Mouse (Mus musculus): ENCODE results near the gene Tmem104. TPM values are rescaled to one million over a fixed set of nuclear protein-coding genes. Genes with fewer than 3 reads are reported as not detected.

The Tmem104 gene
- polyA plus RNA-seq, 1 experiment: 11.6 TPM

DNA sequence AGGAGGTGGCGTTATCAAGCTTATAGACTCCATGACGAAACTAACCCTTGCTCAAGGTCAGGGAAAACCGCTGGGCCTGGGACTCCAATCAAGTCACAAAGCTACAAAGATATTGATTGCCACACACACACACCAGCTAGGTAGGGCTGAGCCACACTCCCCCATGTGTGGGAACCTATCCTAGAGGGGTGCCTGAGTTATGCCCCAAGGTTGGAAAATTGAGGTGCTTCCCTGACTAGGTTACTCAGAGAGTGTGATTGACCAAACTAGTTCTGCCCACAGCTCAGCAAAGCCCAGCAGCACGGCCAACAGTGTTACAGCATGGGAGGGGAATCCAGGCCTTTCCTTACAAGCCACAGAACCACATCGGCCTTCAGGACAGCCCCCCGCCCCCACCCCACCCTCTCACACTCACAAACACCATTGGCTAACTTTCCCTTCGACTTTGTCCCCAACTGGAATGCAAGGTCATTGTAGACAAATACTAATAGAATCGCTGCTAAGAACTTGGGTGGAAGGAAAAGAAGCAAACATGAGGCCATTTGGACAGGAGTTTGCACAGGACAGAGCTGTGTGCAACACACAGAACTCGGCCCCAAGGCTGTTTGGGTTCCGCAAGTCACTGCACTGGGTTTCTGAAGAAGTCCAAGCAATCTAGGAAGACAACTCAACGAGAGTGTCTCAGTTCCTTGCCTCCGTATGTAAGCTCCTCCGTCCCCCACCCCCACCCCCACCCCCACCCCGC lies 105.5 kb downstream of the Tmem104 start:
- Histone ChIP-seq H3K4me1 (ENCODE audit: control insufficient read depth, insufficient read depth, low read length) (no peaks in the 10 kb centered on the region), H3K4me3 (ENCODE audit: insufficient read depth, low read length) (no peak overlapping the region), H3K27ac (ENCODE audit: insufficient read depth, low read length) (no peak overlapping the region)
- no peak for TF ChIP-seq CTCF (IDR thresholded peaks at IDR 0.05; ENCODE audit: borderline replicate concordance, insufficient read depth, low read length)
- no peak for TF ChIP-seq POLR2A (IDR thresholded peaks at IDR 0.05; ENCODE audit: low read depth, low read length)

DNA sequence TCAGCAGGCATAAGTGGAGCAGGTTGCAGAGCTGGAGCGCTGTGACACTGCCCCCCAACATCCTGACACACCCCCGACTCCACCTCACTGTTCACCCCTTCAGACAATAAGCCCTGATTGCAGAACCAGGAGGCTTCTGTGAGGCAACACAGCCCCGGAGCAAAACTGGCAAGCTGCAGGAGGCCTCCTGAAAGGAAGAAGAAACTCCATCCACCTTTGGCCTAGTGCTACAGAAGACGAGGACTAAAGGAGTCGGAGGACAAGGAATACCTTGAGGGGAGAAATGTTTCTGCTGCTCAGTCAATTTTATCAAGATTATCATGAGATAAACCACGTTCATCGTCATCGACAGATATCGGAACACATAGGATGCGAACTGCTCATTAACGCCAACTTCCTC lies 108.7 kb downstream of the Tmem104 start:
- TF ChIP-seq CTCF (IDR thresholded peaks at IDR 0.05; ENCODE audit: borderline replicate concordance, insufficient read depth, low read length): no peak
- no peak for TF ChIP-seq POLR2A (IDR thresholded peaks at IDR 0.05; ENCODE audit: low read depth, low read length)
- no peak overlapping the region for H3K4me3 ChIP-seq (ENCODE audit: insufficient read depth, low read length)
- H3K4me1 ChIP-seq (ENCODE audit: control insufficient read depth, insufficient read depth, low read length): no peaks in the 10 kb centered on the region
- H3K27ac ChIP-seq (ENCODE audit: insufficient read depth, low read length): no peak overlapping the region

Other genes starting within 250 kb of the Tmem104 start
- gene Cd300c, start 218.3 kb upstream of the Tmem104 start, polyA plus RNA-seq (2011; ENCODE audit: insufficient read length, low read depth, missing spikeins): not detected in 2 replicates
- 0.18 and 0.58 TPM in 2 replicates for gene Cd300ld, start 197.6 kb upstream of the Tmem104 start, polyA plus RNA-seq (2011; ENCODE audit: insufficient read length, low read depth, missing spikeins)
- 0.67 TPM in 1 of 2 replicates, not detected in the other for gene Cd300c2, start 185.6 kb upstream of the Tmem104 start, polyA plus RNA-seq (2011; ENCODE audit: insufficient read length, low read depth, missing spikeins)
- not detected in 2 replicates for gene Cd300ld2, start 171.3 kb upstream of the Tmem104 start, polyA plus RNA-seq (2011; ENCODE audit: insufficient read length, low read depth, missing spikeins)
- gene Cd300ld4, start 160.5 kb upstream of the Tmem104 start, polyA plus RNA-seq (2011; ENCODE audit: insufficient read length, low read depth, missing spikeins): not detected in 2 replicates
- not detected in 2 replicates for gene Cd300ld5, start 149.7 kb upstream of the Tmem104 start, polyA plus RNA-seq (2011; ENCODE audit: insufficient read length, low read depth, missing spikeins)
- gene Cd300ld3, start 139.1 kb upstream of the Tmem104 start, polyA plus RNA-seq (2011; ENCODE audit: insufficient read length, low read depth, missing spikeins): 1.2 TPM in 1 of 2 replicates, not detected in the other
- not detected in 2 replicates for gene Cd300e, start 125.3 kb upstream of the Tmem104 start, polyA plus RNA-seq (2011; ENCODE audit: insufficient read length, low read depth, missing spikeins)
- gene Rab37, start 96.1 kb upstream of the Tmem104 start, polyA plus RNA-seq (2011; ENCODE audit: insufficient read length, low read depth, missing spikeins): 0.32 and 0.35 TPM in 2 replicates
- gene Cd300lf, start 53.5 kb upstream of the Tmem104 start, polyA plus RNA-seq (2011; ENCODE audit: insufficient read length, low read depth, missing spikeins): 0.81 TPM in 1 of 2 replicates, not detected in the other
- gene Slc9a3r1, start 24.1 kb upstream of the Tmem104 start, polyA plus RNA-seq (2011; ENCODE audit: insufficient read length, low read depth, missing spikeins): 22.3 and 23.4 TPM in 2 replicates
- gene Nat9, start 372 bp downstream of the Tmem104 start, polyA plus RNA-seq (2011; ENCODE audit: insufficient read length, low read depth, missing spikeins): 13.3 and 20.7 TPM in 2 replicates
- gene Grin2c, start 79.8 kb downstream of the Tmem104 start, polyA plus RNA-seq (2011; ENCODE audit: insufficient read length, low read depth, missing spikeins): not detected in 2 replicates
- 4.1 and 6.4 TPM in 2 replicates for gene Fdxr, start 89.6 kb downstream of the Tmem104 start, polyA plus RNA-seq (2011; ENCODE audit: insufficient read length, low read depth, missing spikeins)
- gene Fads6, start 110.2 kb downstream of the Tmem104 start, polyA plus RNA-seq (2011; ENCODE audit: insufficient read length, low read depth, missing spikeins): 0.15 TPM in 1 of 2 replicates, not detected in the other
- not detected in 2 replicates for gene Otop2, start 119.7 kb downstream of the Tmem104 start, polyA plus RNA-seq (2011; ENCODE audit: insufficient read length, low read depth, missing spikeins)
- 0.15 TPM in 1 of 2 replicates, not detected in the other for gene Ush1g, start 134.6 kb downstream of the Tmem104 start, polyA plus RNA-seq (2011; ENCODE audit: insufficient read length, low read depth, missing spikeins)
- gene Otop3, start 147.2 kb downstream of the Tmem104 start, polyA plus RNA-seq (2011; ENCODE audit: insufficient read length, low read depth, missing spikeins): not detected in 2 replicates
- gene Hid1, start 180.3 kb downstream of the Tmem104 start, polyA plus RNA-seq (2011; ENCODE audit: insufficient read length, low read depth, missing spikeins): 3.2 and 5.9 TPM in 2 replicates
- gene Cdr2l, start 194.4 kb downstream of the Tmem104 start, polyA plus RNA-seq (2011; ENCODE audit: insufficient read length, low read depth, missing spikeins): 24.2 and 29.5 TPM in 2 replicates
- 35.3 and 46.6 TPM in 2 replicates for gene Mrpl58, start 216.3 kb downstream of the Tmem104 start, polyA plus RNA-seq (2011; ENCODE audit: insufficient read length, low read depth, missing spikeins)
- 334 and 405 TPM in 2 replicates for gene Atp5h, start 232.5 kb downstream of the Tmem104 start, polyA plus RNA-seq (2011; ENCODE audit: insufficient read length, low read depth, missing spikeins)
- 15.9 and 18.2 TPM in 2 replicates for gene Kctd2, start 232.6 kb downstream of the Tmem104 start, polyA plus RNA-seq (2011; ENCODE audit: insufficient read length, low read depth, missing spikeins)

All from embryonic fibroblast, embryonic 13.5 days (primary cell).